Mouse (Mus musculus) midbrain, embryonic 15.5 days (tissue): ENCODE results near the gene Alad. TPM values are rescaled to one million over a fixed set of nuclear protein-coding genes. Genes with fewer than 3 reads are reported as not detected.

ENCODE experiments used
- ATAC-seq: fragments of 200-750 bp; cut with Nextera tagmentation; replicated peaks from 2 replicates; pipeline ENCODE4 v1.8.0; 2017; ENCODE audit warnings: moderate TSS enrichment
- H3K27ac ChIP-seq: fragments of 300-500 bp; sonication (generic); 2 replicates; pipeline ENCODE4 v1.5.1; 2015; ENCODE audit warnings: mild to moderate bottlenecking, inconsistent platforms
- H3K27me3 ChIP-seq: fragments of 300-500 bp; sonication (generic); replicated peaks from 2 replicates; pipeline ENCODE4 v1.6.1; 2015; ENCODE audit warnings: inconsistent platforms
- H3K36me3 ChIP-seq: fragments of 300-500 bp; sonication (generic); replicated peaks from 2 replicates; pipeline ENCODE4 v1.6.1; 2015; ENCODE audit warnings: inconsistent platforms
- H3K4me1 ChIP-seq: fragments of 300-500 bp; sonication (generic); 2 replicates; pipeline ENCODE4 v1.6.1; 2015; ENCODE audit warnings: inconsistent platforms
- H3K4me2 ChIP-seq: fragments of 300-500 bp; sonication (generic); 2 replicates; pipeline ENCODE4 v1.6.1; 2015; ENCODE audit warnings: inconsistent platforms, mild to moderate bottlenecking, moderate library complexity
- H3K4me3 ChIP-seq: fragments of 300-500 bp; sonication (generic); 2 replicates; pipeline ENCODE4 v1.5.1; 2015; ENCODE audit warnings: mild to moderate bottlenecking, inconsistent platforms
- H3K9ac ChIP-seq: fragments of 300-500 bp; sonication (generic); 2 replicates; pipeline ENCODE4 v1.6.1; 2015; ENCODE audit warnings: mild to moderate bottlenecking, inconsistent platforms
- H3K9me3 ChIP-seq: fragments of 300-500 bp; sonication (generic); 2 replicates; pipeline ENCODE4 v1.6.1; 2016; ENCODE audit warnings: inconsistent platforms
- WGBS: fragments of 180-500 bp; shearing (Covaris S2); methylation state at CpG from one replicate; pipeline ENCODE4 v1.1.7; 2015; ENCODE audit warnings: mixed read lengths; 5-methylcytosine and 5-hydroxymethylcytosine counted together
- polyA plus RNA-seq: library from polyadenylated mRNA; unstranded; fragments of >200 nt; fragmentation: Nextera tagmentation; extraction: Ambion mirVana; gene quantifications from 2 replicates; pipeline ENCODE4 v1.2.1, GENCODE M21; 2015

Gene Alad
- polyA plus RNA-seq, 1 experiment from 2014 or later, result 71.2 TPM

DNA sequence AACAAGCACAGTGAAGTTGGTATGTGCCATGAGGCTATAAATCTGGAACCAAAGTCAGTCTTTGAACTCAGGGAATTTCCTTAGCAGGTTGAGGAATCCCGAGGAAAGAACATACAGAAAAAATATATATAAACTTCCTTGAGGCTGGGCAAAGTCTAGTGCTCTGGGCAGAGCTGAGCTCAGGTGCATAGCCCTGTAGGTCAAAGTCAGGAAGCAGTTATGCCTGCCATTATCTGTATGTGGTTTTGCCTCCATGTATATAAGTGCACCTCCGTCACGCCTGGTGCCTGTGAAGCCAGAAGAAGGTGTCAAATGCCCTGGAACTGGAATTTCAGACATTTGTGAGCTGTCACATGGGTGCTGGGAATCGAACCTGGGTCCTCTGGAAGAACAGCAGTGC, 18.9 kb downstream of the Alad start:
- ATAC-seq, result no peak
- H3K9ac ChIP-seq, result no peak overlapping the region
- 88% methylated on average over 4 of the region's 4 CpGs for WGBS
- H3K9me3 ChIP-seq, result no peaks in the 10 kb centered on the region
- no peak overlapping the region for H3K27ac ChIP-seq
- peaks cover 10% of the 10 kb centered on the region for H3K4me1 ChIP-seq
- H3K27me3 ChIP-seq, result no peaks in the 10 kb centered on the region
- peaks cover 13% of the 10 kb centered on the region; the same call in 1 of the 2 replicates for H3K36me3 ChIP-seq
- H3K4me3 ChIP-seq, result no peak overlapping the region
- H3K4me2 ChIP-seq, result no peak overlapping the region; the same call in 1 of the 2 replicates

DNA sequence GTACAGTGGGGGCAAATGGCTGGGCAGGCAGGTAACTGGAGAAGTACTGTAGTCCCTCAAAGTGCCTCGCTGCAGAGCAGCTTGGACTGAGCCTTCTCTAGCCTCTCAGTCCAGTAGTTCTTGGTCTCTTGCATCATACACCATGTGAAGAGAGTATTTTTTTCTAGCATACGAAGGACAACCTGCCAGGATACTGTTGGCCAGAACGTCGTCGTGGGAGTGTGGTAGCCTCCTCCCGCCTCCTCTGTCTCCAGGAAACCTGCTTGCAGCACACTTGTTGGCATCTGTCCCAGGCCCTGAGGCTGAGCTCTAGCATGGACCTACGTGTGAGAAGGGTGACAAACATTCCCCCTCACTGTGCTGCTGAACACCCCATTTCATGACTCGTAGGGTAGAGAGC, 22.9 kb downstream of the Alad start:
- no peak overlapping the region for H3K27ac ChIP-seq
- peaks cover 7% of the 10 kb centered on the region for H3K4me1 ChIP-seq
- H3K27me3 ChIP-seq, result no peaks in the 10 kb centered on the region
- no peak overlapping the region for H3K4me3 ChIP-seq
- peaks cover 13% of the 10 kb centered on the region; the same call in 1 of the 2 replicates for H3K36me3 ChIP-seq
- 68% methylated on average over 8 of the region's 8 CpGs for WGBS
- H3K4me2 ChIP-seq, result no peak overlapping the region
- H3K9me3 ChIP-seq, result no peaks in the 10 kb centered on the region
- H3K9ac ChIP-seq, result no peak overlapping the region
- ATAC-seq, result no peak

DNA sequence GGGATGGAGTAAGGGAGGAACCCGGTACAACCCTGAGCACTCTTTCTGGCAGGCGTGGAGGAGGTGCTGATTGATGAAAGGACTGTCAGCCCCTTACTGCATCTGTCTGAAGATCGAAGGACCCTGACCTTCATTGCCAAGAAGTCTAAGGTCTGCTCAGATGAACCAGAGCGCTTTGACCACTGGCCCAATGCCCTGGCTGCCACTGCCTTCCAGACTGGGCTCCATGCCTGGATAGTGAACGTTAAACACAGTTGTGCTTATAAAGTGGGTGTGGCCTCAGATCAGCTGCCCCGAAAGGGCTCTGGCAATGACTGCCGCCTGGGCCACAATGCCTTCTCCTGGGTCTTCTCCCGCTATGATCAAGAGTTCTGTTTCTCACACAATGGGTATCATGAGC, 23.8 kb downstream of the Alad start:
- no peak overlapping the region for H3K9ac ChIP-seq
- 79% methylated on average over 8 of the region's 8 CpGs for WGBS
- H3K9me3 ChIP-seq, result no peaks in the 10 kb centered on the region
- ATAC-seq, result no peak
- peaks cover 13% of the 10 kb centered on the region; the same call in 1 of the 2 replicates for H3K36me3 ChIP-seq
- H3K4me1 ChIP-seq, result peaks cover 2% of the 10 kb centered on the region; the same call in 1 of the 2 replicates
- H3K27ac ChIP-seq, result no peak overlapping the region
- H3K4me3 ChIP-seq, result no peak overlapping the region
- no peak overlapping the region for H3K4me2 ChIP-seq
- no peaks in the 10 kb centered on the region for H3K27me3 ChIP-seq

DNA sequence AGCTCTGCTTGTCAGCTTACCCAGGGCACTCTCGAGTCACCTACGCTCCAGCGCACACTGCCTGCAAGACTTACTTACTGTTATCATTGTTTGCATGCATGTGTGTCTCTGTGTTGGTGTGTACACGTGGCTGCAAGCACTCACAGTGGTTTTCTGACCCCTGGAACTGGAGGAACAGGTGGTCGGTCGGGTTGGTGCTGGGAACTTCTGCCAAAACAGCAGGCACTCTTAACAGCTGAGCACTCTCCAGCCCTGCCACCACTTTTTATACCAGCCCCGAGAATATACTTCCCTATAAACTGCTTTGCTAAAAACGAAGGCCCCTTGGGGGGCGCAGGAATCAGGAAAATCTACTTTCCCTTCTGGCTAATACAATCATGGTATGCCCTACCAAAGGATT, 25.5 kb downstream of the Alad start:
- H3K9me3 ChIP-seq, result no peaks in the 10 kb centered on the region
- 66% methylated on average over 9 of the region's 9 CpGs for WGBS
- H3K4me3 ChIP-seq, result no peak overlapping the region
- H3K4me1 ChIP-seq, result no peaks in the 10 kb centered on the region
- no peaks in the 10 kb centered on the region for H3K27me3 ChIP-seq
- no peak for ATAC-seq
- H3K9ac ChIP-seq, result no peak overlapping the region
- no peak overlapping the region for H3K4me2 ChIP-seq
- peaks cover 10% of the 10 kb centered on the region; the same call in 1 of the 2 replicates for H3K36me3 ChIP-seq
- H3K27ac ChIP-seq, result no peak overlapping the region

DNA sequence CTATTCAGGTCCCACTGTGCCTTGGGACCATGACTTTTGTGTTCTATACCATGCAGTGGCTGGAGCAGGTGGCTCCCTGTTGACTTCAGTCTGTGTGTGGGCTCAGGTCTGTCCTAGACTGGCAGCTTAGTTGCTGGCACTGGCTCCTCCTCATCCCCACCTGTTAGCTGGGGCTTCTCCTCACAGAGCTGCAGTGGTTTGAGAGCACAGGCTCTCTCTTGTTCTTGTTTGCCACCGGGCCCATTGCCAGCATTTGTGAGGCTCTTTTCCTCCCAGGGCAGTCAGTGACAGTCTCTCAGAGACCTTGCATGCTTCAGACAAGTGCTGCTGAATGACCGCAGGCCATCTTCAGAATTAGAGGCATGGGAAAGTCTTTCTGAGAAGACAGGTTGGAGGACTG, 27.0 kb downstream of the Alad start:
- Histone ChIP-seq H3K4me1 (no peaks in the 10 kb centered on the region), H3K27ac (no peak overlapping the region), H3K9ac (no peak overlapping the region), H3K27me3 (no peaks in the 10 kb centered on the region), H3K4me3 (no peak overlapping the region), H3K36me3 (0 out of 2 replicates have a peak, but pooled peaks cover 2% of the 10 kb centered on the region), H3K4me2 (no peak overlapping the region), H3K9me3 (no peaks in the 10 kb centered on the region)
- 68% methylated on average over 2 of the region's 2 CpGs for WGBS
- ATAC-seq, result no peak

DNA sequence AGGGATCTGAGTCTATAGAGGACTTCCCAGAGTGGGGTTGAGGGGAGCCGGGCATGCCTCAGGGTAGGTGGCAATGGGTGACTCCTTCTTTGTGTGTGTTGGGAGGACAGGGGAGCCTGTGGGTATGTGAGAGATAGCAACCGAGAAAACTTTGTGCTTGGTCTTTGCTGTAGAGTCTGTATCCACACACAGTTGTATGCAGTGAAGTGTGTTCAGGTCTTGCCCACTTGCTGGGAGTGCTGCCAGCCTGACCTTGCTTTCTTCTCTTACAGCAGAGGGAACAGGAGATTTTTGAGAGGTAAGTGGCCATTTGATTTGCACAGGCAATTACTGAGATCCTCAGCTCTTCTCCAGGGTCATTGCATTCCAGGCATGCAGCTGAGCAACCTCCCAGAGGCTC, 31.8 kb downstream of the Alad start:
- Histone ChIP-seq H3K27me3 (no peaks in the 10 kb centered on the region), H3K4me1 (no peaks in the 10 kb centered on the region), H3K27ac (no peak overlapping the region), H3K36me3 (no peaks in the 10 kb centered on the region), H3K9me3 (no peaks in the 10 kb centered on the region), H3K4me3 (no peak overlapping the region), H3K4me2 (no peak overlapping the region), H3K9ac (no peak overlapping the region)
- no peak for ATAC-seq
- WGBS, result 88% methylated on average over 2 of the region's 2 CpGs

DNA sequence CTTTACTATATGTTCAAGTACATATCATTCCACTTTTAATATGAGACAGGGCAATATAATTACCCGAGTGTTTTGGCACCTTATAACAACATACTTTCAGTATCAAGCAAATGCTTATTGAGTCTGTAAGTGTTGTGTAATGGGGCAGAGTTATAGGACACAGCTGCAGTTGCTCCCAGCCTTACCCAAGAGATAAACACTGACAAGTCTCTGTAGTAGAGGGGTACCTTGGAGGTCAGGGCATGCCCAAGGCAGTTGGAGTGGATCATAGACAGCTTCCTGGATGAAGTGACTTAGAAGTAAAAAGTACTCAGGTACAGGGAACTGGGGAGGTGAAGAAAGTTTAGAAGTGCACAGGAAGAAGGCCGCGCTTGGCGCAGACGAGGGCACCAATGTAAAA, 32.5 kb downstream of the Alad start:
- no peak overlapping the region for H3K9ac ChIP-seq
- no peaks in the 10 kb centered on the region for H3K27me3 ChIP-seq
- no peaks in the 10 kb centered on the region for H3K9me3 ChIP-seq
- WGBS, result 96% methylated on average over 5 of the region's 5 CpGs
- no peak overlapping the region for H3K4me3 ChIP-seq
- no peaks in the 10 kb centered on the region for H3K4me1 ChIP-seq
- H3K27ac ChIP-seq, result no peak overlapping the region
- no peak for ATAC-seq
- no peaks in the 10 kb centered on the region for H3K36me3 ChIP-seq
- H3K4me2 ChIP-seq, result no peak overlapping the region

DNA sequence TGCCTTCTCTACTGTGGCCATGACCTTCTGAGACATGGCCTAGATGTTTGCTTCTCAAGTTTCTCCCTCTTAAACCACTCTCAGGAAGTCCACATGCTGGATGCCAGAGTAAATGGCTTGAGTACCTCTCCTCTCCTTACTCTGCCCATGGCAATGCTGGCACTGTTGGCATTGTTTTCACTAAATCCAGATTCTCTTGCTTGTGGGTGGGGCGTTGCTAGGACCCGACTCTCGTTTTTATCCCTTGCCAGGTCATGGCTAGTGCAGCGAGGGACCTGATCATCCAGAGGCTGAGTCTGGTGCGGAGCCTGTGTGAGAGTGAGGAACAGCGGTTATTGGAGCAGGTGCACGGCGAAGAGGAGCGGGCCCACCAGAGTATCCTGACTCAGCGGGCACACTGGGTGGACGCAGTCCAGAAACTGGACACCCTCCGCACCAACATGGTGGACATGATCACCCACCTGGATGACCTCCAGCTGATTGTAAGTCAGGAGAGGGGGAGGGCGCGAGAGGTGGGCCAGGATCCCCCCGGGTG, 33.5 kb downstream of the Alad start:
- Histone ChIP-seq H3K27ac (no peak overlapping the region), H3K4me1 (no peaks in the 10 kb centered on the region), H3K27me3 (no peaks in the 10 kb centered on the region), H3K9me3 (no peaks in the 10 kb centered on the region), H3K4me3 (no peak overlapping the region), H3K36me3 (no peaks in the 10 kb centered on the region), H3K4me2 (no peak overlapping the region), H3K9ac (no peak overlapping the region)
- 89% methylated on average over 15 of the region's 15 CpGs for WGBS
- ATAC-seq, result no peak

DNA sequence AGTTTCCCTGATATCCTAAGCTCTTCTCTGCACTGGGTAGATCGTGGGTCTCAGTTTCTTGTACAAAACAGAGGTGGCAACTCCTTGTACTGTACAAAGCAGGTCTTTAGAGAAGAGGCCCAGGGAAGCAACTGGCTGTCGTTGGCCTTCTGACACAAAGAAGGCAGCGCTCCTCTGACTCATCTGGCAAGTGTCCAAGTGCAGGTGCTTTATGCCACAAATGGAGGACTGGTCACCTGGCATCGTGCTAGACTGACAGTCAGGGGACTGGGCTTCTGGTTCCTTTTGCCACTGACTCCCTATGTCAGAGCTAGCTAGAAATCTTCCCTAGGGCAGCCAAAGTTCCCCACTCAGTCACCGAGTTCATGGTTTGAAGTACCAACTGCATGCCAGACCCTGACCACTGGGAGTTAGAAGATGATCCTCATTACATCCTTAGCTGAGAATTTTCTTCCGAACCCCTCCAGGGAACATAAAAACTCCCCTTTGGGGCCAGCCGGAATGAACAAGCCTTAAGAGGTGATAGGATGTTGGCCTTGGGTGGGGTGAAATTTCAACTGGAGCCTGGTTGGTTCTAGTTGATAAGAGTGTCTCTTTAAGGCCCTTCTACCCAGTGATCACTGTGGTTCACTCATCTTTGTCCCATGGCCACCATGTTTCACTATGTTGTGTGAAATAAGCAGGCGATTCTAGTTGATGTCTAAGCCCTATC, 34.1 kb downstream of the Alad start:
- Histone ChIP-seq H3K27me3 (no peaks in the 10 kb centered on the region), H3K9me3 (no peaks in the 10 kb centered on the region), H3K4me3 (no peak overlapping the region), H3K36me3 (no peaks in the 10 kb centered on the region), H3K4me1 (no peaks in the 10 kb centered on the region), H3K27ac (no peak overlapping the region), H3K9ac (no peak overlapping the region), H3K4me2 (no peak overlapping the region)
- 88% methylated on average over 8 of the region's 8 CpGs for WGBS
- ATAC-seq, result no peak

DNA sequence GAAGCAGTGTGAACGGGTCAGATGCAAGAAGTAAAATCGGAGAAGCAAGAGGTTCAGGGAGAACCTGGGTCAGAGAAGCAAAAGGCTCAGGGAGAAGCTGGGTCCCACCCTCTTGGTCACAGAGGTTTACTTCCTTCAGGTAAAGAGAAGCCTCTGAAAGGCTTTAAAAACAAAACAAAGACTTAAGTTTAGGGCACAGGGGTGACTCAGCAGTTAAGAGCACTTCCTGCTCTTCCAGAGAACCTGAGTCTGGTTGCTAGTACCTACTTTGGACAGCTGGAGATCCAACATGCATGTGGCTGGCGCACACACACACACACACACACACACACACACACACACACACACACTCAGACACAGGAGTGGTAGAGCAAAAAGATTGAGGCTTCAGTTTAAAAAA, 34.8 kb downstream of the Alad start:
- H3K4me3 ChIP-seq, result no peak overlapping the region
- H3K27ac ChIP-seq, result no peak overlapping the region
- WGBS, result 77% methylated on average over 3 of the region's 3 CpGs
- peaks cover 3% of the 10 kb centered on the region; the same call in 1 of the 2 replicates for H3K27me3 ChIP-seq
- no peak for ATAC-seq
- H3K4me2 ChIP-seq, result no peak overlapping the region
- no peaks in the 10 kb centered on the region for H3K36me3 ChIP-seq
- peaks cover 3% of the 10 kb centered on the region for H3K4me1 ChIP-seq
- H3K9ac ChIP-seq, result no peak overlapping the region
- H3K9me3 ChIP-seq, result no peaks in the 10 kb centered on the region

DNA sequence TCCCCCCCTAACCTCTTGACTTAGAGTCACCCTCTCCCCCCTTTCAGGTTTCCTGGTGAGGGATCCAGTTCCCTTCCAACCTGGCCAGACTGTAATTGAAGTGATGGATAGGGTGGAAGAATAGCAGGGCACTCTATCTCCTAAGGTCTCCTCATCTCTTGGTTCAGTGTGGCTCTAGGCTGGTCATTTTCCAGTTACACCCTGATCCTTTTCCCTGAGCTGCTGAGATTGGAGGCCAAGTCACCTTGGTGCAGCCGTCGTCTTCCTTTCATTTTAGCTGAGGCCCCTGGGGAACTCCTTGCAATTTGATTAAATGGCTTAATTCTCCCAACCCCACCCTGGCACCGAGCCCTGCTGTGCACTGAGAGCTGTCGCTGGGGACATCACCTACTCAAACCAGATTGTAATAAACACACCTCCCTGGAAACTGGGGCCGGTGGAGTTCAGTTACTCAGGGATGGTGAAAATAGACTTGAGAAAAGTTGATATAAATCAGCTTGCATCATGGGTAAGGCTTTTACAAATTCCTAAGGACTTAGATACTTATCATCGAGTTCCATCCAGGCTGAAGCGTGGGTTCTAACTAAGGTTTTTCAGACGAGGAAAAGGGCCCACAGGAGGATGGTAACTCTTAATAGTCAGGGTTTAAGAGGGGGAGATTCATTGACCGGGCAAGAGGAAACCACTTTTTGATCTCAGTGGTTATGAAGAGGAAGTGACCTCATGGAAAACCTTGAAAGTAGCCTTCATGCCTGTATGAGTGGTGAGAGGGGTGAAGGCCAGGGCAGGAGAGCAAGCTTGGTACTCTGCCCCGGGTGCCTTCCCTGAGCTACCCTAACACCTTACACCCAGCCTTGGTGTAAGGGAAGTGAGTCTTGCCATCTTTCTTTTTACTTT, 38.8 kb downstream of the Alad start:
- peaks cover 11% of the 10 kb centered on the region for H3K4me1 ChIP-seq
- H3K4me2 ChIP-seq, result no peak overlapping the region
- no peak overlapping the region for H3K9ac ChIP-seq
- no peaks in the 10 kb centered on the region for H3K36me3 ChIP-seq
- H3K4me3 ChIP-seq, result no peak overlapping the region
- no peaks in the 10 kb centered on the region for H3K9me3 ChIP-seq
- peaks cover 23% of the 10 kb centered on the region for H3K27me3 ChIP-seq
- 50% methylated on average over 10 of the region's 10 CpGs for WGBS
- no peak overlapping the region for H3K27ac ChIP-seq
- peak; percentile 24; the same call in 1 of the 2 replicates for ATAC-seq

DNA sequence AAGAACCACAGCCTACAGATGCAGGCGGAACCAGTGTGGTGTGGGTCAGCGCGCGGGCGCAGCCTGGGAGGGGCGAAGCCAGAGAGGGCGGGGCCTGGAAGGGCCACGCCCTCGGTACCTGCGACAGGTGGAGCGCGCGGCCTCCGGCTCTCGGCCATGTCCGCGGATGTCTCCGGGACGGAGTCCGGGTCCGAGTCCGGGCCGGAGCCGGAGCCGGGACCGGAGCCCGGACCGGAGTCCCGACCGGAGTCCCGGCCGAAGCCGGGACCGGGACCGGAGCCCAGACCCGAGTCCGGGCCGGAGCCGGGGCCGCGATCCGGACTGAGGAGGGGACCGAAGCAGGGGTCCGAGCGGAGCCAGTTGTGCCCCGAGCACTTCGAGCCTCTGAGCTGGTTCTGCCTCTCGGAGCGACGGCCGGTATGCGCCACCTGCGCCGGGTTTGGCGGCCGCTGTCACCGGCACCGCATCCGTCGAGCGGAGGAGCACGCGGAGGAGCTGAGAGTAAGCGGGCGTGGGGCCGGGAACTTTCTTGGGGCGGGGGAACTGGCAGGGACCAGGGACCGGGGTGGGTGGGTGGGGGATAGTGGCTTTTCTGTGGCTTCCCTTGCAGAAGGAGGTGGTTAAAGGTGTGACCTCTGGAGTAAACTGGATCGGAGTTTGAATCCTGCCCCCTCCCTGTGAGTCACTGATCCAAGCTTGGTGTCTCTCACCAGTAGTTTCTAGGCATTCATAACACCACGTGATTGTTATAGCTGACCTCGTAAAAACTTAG, 39.6 kb downstream of the Alad start, which contains the start of gene Bspry:
Bspry (plus strand) TSS at position 117 of the 772 bp plus-strand sequence.
- Histone ChIP-seq H3K9me3 (no peaks in the 10 kb centered on the region), H3K4me2 (peak within 1 kb of the TSS; percentile 65), H3K9ac (peak within 1 kb of the TSS; percentile 27; the same call in 1 of the 2 replicates), H3K27me3 (peaks cover 23% of the 10 kb centered on the region), H3K4me3 (peak within 1 kb of the TSS; percentile 39), H3K4me1 (peaks cover 11% of the 10 kb centered on the region), H3K27ac (no peak within 1 kb of the TSS), H3K36me3 (no peaks in the 10 kb centered on the region)
- ATAC-seq, result peak; percentile 84
- 3% methylated on average over 71 of the region's 71 CpGs for WGBS
